Mouse (Mus musculus): Measurements from ENCODE around the gene Odf3l1. TPM values are rescaled to one million over a fixed set of nuclear protein-coding genes. Genes with fewer than 3 reads are reported as not detected.
"Not testable (repeated sequence)": the region's sequence is repeated elsewhere in the genome, so short reads cannot be mapped to it uniquely, and the experiment has no call there.

Gene Odf3l1
- not detected in 2 replicates for polyA plus RNA-seq (2015; fragmentation: Nextera tagmentation; extraction: Ambion mirVana)

DNA sequence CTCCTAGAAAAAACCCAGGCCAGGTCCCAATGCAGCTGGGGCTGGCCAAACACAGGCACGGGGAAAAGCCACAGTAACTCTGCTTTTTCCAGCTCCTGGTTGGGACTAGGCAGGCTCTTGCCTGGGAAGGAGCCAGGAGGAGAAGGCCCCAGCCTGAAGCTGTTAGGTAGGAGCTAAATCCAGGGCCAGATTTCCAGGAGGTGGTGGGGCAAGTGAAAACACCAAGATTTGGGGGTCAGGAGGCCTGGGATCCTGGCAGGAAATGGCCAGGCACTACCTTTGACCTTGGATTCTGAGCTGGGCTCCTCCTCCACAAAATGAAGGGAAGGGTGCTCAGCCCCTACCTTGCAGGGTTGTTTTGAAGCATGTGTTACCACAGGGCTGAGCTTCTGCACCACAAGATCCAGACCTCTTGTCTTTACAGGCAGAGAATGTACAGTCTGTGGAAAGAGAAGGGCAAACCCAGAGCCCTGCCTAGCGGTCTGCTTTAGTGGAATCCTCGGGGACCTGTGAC is at the start of gene Odf3l1:
Gene Odf3l1 (minus strand): TSS at position 464 of the 514 bp plus-strand sequence.
- H3K4me1 ChIP-seq (ENCODE audit: insufficient read depth), result no peaks in the 10 kb centered on the region
- H3K27ac ChIP-seq (ENCODE audit: low read depth), result no peak within 1 kb of the TSS
- no peak within 1 kb of the TSS for H3K9ac ChIP-seq (replicated peaks)
- H3K36me3 ChIP-seq (replicated peaks; ENCODE audit: insufficient read depth, low read length), result no peaks in the 10 kb centered on the region
- peak within 1 kb of the TSS; percentile 42 for H3K4me2 ChIP-seq (ENCODE audit: low read depth, low read length)
- DNase-seq, result no peak
- peaks cover 11% of the 10 kb centered on the region; the same call in 1 of the 2 replicates for H3K27me3 ChIP-seq (ENCODE audit: insufficient read depth, low read length)
- no peaks in the 10 kb centered on the region for H3K9me3 ChIP-seq (ENCODE audit: low read length)
- no peak for TF ChIP-seq CTCF (IDR thresholded peaks at IDR 0.05; ENCODE audit: low read depth)
- no peak for TF ChIP-seq EP300 (IDR thresholded peaks at IDR 0.05; ENCODE audit: low read depth)
- 9% methylated on average over 3 of the region's 3 CpGs for WGBS (ENCODE audit: insufficient replicate concordance)
- no peak within 1 kb of the TSS for H3K4me3 ChIP-seq (ENCODE audit: low read depth, low read length)
- no peak for ATAC-seq

DNA sequence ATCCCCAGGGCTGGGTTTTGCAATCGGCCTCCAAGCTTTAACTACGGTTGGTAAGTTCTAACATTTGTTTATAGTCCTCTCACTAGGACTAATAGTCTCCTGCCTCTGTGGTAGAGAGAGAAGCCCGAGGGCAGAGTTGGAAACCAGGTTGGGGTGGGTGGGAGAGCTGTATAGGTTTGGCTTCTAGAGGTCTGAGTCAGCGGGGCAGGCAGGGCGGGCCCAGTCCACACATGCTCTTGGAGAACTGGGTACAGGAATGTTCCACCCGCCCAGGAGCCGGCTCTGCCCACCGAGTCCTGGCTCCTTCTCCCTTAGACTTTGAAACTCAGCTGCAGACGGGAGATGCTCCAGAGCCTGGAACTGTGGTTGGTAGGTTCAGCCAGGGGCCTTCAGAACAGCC is 49.5 kb upstream of the Odf3l1 start:
- WGBS (ENCODE audit: insufficient replicate concordance), result 82% methylated on average over 9 of the region's 9 CpGs
- Histone ChIP-seq H3K27me3 (ENCODE audit: insufficient read depth, low read length) (no peaks in the 10 kb centered on the region), H3K4me1 (ENCODE audit: insufficient read depth) (peaks cover 6% of the 10 kb centered on the region), H3K4me3 (ENCODE audit: low read depth, low read length) (no peak overlapping the region), H3K27ac (ENCODE audit: low read depth) (no peak overlapping the region), H3K9ac (replicated peaks) (no peak overlapping the region), H3K9me3 (ENCODE audit: low read length) (no peaks in the 10 kb centered on the region), H3K36me3 (replicated peaks; ENCODE audit: insufficient read depth, low read length) (peaks cover 9% of the 10 kb centered on the region), H3K4me2 (ENCODE audit: low read depth, low read length) (no peak overlapping the region)
- no peak for ATAC-seq
- DNase-seq, result no peak
- TF ChIP-seq EP300 (IDR thresholded peaks at IDR 0.05; ENCODE audit: low read depth) (no peak), CTCF (IDR thresholded peaks at IDR 0.05; ENCODE audit: low read depth) (no peak)

DNA sequence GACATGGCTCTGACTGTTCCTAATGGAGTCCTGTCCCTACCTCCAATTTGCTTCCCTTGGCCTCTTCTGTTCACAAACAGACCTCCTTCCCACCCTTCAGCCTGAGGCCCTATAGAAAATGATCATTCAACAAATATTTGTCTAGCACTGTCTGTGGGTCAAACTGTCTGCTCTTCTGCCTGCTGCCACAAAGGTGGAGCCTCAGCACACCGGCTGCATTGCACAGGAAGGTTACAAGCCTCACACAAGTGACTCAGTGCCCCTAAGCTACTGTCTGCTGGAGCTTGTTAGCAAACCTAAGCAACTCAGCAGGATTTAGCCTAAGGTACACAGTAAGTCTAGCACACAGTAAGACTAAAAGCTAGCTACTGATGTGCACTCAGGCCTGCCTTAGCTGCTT is 46.5 kb upstream of the Odf3l1 start:
- Histone ChIP-seq H3K36me3 (replicated peaks; ENCODE audit: insufficient read depth, low read length) (peaks cover 5% of the 10 kb centered on the region), H3K27me3 (ENCODE audit: insufficient read depth, low read length) (no peaks in the 10 kb centered on the region), H3K9me3 (ENCODE audit: low read length) (no peaks in the 10 kb centered on the region), H3K4me2 (ENCODE audit: low read depth, low read length) (no peak overlapping the region), H3K27ac (ENCODE audit: low read depth) (no peak overlapping the region), H3K4me1 (ENCODE audit: insufficient read depth) (peaks cover 6% of the 10 kb centered on the region), H3K9ac (replicated peaks) (no peak overlapping the region), H3K4me3 (ENCODE audit: low read depth, low read length) (no peak overlapping the region)
- ATAC-seq (peak; percentile 67), DNase-seq (no peak)
- TF ChIP-seq EP300 (IDR thresholded peaks at IDR 0.05; ENCODE audit: low read depth), result no peak
- TF ChIP-seq CTCF (IDR thresholded peaks at IDR 0.05; ENCODE audit: low read depth), result no peak
- WGBS (ENCODE audit: insufficient replicate concordance), result 16% methylated on average over 1 of the region's 1 CpGs

GRCm38 (mm10) chr9:56909991-56910390 is 45.5 kb upstream of the Odf3l1 start:
- H3K9me3 ChIP-seq (ENCODE audit: low read length); DNase-seq; H3K4me2 ChIP-seq (ENCODE audit: low read depth, low read length); H3K4me1 ChIP-seq (ENCODE audit: insufficient read depth); H3K27ac ChIP-seq (ENCODE audit: low read depth); ATAC-seq; H3K9ac ChIP-seq (replicated peaks); H3K27me3 ChIP-seq (ENCODE audit: insufficient read depth, low read length); H3K4me3 ChIP-seq (ENCODE audit: low read depth, low read length); H3K36me3 ChIP-seq (replicated peaks; ENCODE audit: insufficient read depth, low read length): not testable (repeated sequence)
- 39% methylated on average over 4 of the region's 4 CpGs for WGBS (ENCODE audit: insufficient replicate concordance)

- Histone ChIP-seq H3K9ac (replicated peaks) (no peak overlapping the region), H3K27ac (ENCODE audit: low read depth) (no peak overlapping the region), H3K4me3 (ENCODE audit: low read depth, low read length) (no peak overlapping the region), H3K36me3 (replicated peaks; ENCODE audit: insufficient read depth, low read length) (no peaks in the 10 kb centered on the region), H3K9me3 (ENCODE audit: low read length) (no peaks in the 10 kb centered on the region), H3K4me2 (ENCODE audit: low read depth, low read length) (no peak overlapping the region), H3K4me1 (ENCODE audit: insufficient read depth) (peaks cover 6% of the 10 kb centered on the region; the same call in 1 of the 2 replicates), H3K27me3 (ENCODE audit: insufficient read depth, low read length) (no peaks in the 10 kb centered on the region)
- DNase-seq (no peak), ATAC-seq (no peak)
- TF ChIP-seq EP300 (IDR thresholded peaks at IDR 0.05; ENCODE audit: low read depth), result no peak
- no peak for TF ChIP-seq CTCF (IDR thresholded peaks at IDR 0.05; ENCODE audit: low read depth)
- 71% methylated on average over 9 of the region's 9 CpGs for WGBS (ENCODE audit: insufficient replicate concordance)
Observed at GRCm38 (mm10) chr9:56907549-56907948, 43.1 kb upstream of the Odf3l1 start.

DNA sequence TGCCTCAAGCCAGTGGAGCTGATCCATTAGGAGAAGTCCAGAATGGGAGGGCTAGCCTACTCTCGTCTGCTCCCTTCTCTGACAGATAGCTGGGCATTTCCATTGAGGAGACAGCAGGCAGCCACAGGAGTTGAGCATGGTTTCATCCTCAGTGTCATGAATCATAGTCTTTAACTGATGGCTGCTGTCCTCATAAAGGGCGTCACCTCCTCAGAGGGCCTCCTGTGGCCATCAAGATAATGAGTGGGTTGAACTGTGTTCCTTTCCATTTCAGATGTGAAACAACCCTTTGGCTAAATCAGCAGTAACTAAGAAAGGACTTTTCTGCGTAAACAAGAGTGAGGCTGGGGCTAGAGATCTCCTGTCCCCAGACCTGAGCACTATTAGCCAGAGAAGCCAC is 39.2 kb upstream of the Odf3l1 start:
- Histone ChIP-seq H3K4me2 (ENCODE audit: low read depth, low read length) (no peak overlapping the region), H3K4me3 (ENCODE audit: low read depth, low read length) (no peak overlapping the region), H3K4me1 (ENCODE audit: insufficient read depth) (peaks cover 9% of the 10 kb centered on the region), H3K27ac (ENCODE audit: low read depth) (no peak overlapping the region), H3K9ac (replicated peaks) (no peak overlapping the region), H3K27me3 (ENCODE audit: insufficient read depth, low read length) (no peaks in the 10 kb centered on the region), H3K9me3 (ENCODE audit: low read length) (no peaks in the 10 kb centered on the region), H3K36me3 (replicated peaks; ENCODE audit: insufficient read depth, low read length) (no peaks in the 10 kb centered on the region)
- no peak for DNase-seq
- ATAC-seq, result no peak
- 60% methylated on average over 3 of the region's 3 CpGs for WGBS (ENCODE audit: insufficient replicate concordance)
- TF ChIP-seq EP300 (IDR thresholded peaks at IDR 0.05; ENCODE audit: low read depth), result no peak
- TF ChIP-seq CTCF (IDR thresholded peaks at IDR 0.05; ENCODE audit: low read depth), result no peak

DNA sequence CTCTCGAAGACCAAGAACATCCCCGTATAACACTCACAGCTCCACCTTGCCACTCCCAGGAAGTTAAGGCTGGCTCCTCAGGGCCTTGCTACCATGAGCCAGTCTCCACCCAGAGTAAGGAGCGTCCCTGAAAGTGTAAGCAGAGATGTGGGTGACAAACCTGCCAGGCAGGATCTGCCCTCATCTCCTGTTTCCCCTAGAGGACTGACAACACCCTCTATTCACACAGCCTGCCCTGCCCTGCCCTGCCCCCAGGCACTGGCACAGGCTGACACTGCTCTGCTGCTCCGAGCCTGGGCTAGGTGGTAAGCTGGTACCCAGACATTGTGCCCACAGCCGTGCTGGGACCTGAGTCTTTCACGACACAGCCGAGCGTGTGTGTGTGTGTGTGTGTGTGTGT is 36.7 kb upstream of the Odf3l1 start:
- WGBS (ENCODE audit: insufficient replicate concordance), result 61% methylated on average over 8 of the region's 8 CpGs
- Histone ChIP-seq H3K27ac (ENCODE audit: low read depth) (no peak overlapping the region), H3K4me2 (ENCODE audit: low read depth, low read length) (no peak overlapping the region), H3K9me3 (ENCODE audit: low read length) (no peaks in the 10 kb centered on the region), H3K9ac (replicated peaks) (no peak overlapping the region), H3K36me3 (replicated peaks; ENCODE audit: insufficient read depth, low read length) (no peaks in the 10 kb centered on the region), H3K27me3 (ENCODE audit: insufficient read depth, low read length) (no peaks in the 10 kb centered on the region), H3K4me1 (ENCODE audit: insufficient read depth) (peaks cover 9% of the 10 kb centered on the region), H3K4me3 (ENCODE audit: low read depth, low read length) (no peak overlapping the region)
- no peak for DNase-seq
- TF ChIP-seq EP300 (IDR thresholded peaks at IDR 0.05; ENCODE audit: low read depth) (no peak), CTCF (IDR thresholded peaks at IDR 0.05; ENCODE audit: low read depth) (no peak)
- ATAC-seq, result no peak
